Mouse (Mus musculus) heart, embryonic 10.5 days (tissue): ENCODE data around the gene Cxcr2. TPM values are rescaled to one million over a fixed set of nuclear protein-coding genes. Genes with fewer than 3 reads are reported as not detected.

Source experiments
- DNase-seq: peaks from one replicate; pipeline ENCODE4 v3.0.0-alpha.2; 2017; ENCODE audit warnings: low spot score
- H3K27ac ChIP-seq: fragments of 300-500 bp; sonication (generic); 2 replicates; pipeline ENCODE4 v1.5.1; 2016; ENCODE audit warnings: mild to moderate bottlenecking
- H3K27me3 ChIP-seq: fragments of 300-500 bp; sonication (generic); 2 replicates; pipeline ENCODE4 v1.6.1; 2016; ENCODE audit warnings: mild to moderate bottlenecking; ENCODE audit not compliant: poor library complexity, insufficient read depth, severe bottlenecking
- H3K36me3 ChIP-seq: fragments of 300-500 bp; sonication (generic); 2 replicates; pipeline ENCODE4 v1.6.1; 2016; ENCODE audit warnings: mild to moderate bottlenecking, moderate library complexity
- H3K4me1 ChIP-seq: fragments of 300-500 bp; sonication (generic); 2 replicates; pipeline ENCODE4 v1.6.1; 2016; ENCODE audit warnings: mild to moderate bottlenecking
- H3K4me3 ChIP-seq: fragments of 300-500 bp; sonication (generic); 2 replicates; pipeline ENCODE4 v1.5.1; 2016; ENCODE audit warnings: mild to moderate bottlenecking, moderate library complexity
- H3K9me3 ChIP-seq: fragments of 300-500 bp; sonication (generic); 2 replicates; pipeline ENCODE4 v1.6.1; 2016; ENCODE audit warnings: mild to moderate bottlenecking, moderate library complexity
- WGBS: fragments of 180-500 bp; shearing (Covaris S2); methylation state at CpG from one replicate; pipeline ENCODE4 v1.1.7; 2016; 5-methylcytosine and 5-hydroxymethylcytosine counted together
- polyA plus RNA-seq: library from polyadenylated mRNA; unstranded; fragments of >200 nt; fragmentation: Nextera tagmentation; extraction: Ambion mirVana; gene quantifications from 2 replicates; pipeline ENCODE4 v1.2.1, GENCODE M21; 2016

The Cxcr2 gene
- 0.09 and 0.20 TPM in 2 replicates for polyA plus RNA-seq

DNA sequence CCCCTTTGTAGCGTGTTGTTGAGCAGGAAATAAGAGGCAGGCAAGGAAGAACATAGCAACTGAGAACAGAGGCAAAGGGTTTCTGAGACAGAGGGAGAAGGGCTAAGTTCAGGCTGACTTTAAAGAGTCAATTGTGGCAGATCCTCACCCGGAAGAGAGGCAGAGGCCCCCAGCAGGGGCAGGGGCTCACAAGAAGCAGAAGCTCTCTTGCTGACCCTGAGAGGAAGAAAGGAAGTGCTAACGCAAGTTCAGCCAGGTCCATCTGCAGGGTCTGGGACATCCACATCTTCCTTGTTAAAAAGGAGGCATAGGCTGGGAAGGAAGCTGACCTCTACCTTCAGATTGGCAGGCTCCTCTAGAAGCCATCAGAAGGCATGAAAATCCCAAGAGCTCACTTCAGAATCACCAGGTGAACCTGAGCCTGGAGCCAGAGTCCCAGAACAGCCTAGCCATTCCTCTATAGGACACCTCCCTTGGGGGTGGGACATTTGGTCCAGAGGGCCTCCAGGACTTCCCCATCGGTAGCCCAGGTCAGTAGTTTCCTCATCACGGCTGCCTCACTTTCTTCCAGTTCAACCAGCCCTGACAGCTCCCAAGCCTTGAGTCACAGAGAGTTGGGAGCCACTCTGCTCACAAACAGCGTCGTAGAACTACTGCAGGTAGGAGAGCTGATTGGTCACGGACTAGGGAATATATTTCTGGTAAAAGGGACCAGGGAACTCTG, at the start of gene Cxcr2:
Cxcr2 (plus strand) TSS at position 529 of the 724 bp plus-strand sequence.
- H3K4me1 ChIP-seq: peaks cover 39% of the 10 kb centered on the region
- H3K4me3 ChIP-seq: no peak within 1 kb of the TSS
- no peaks in the 10 kb centered on the region for H3K36me3 ChIP-seq
- H3K27ac ChIP-seq: no peak within 1 kb of the TSS
- peak; percentile 46 for DNase-seq
- no peaks in the 10 kb centered on the region for H3K9me3 ChIP-seq
- no peaks in the 10 kb centered on the region for H3K27me3 ChIP-seq
- WGBS: 63% methylated on average over 8 of the region's 8 CpGs

DNA sequence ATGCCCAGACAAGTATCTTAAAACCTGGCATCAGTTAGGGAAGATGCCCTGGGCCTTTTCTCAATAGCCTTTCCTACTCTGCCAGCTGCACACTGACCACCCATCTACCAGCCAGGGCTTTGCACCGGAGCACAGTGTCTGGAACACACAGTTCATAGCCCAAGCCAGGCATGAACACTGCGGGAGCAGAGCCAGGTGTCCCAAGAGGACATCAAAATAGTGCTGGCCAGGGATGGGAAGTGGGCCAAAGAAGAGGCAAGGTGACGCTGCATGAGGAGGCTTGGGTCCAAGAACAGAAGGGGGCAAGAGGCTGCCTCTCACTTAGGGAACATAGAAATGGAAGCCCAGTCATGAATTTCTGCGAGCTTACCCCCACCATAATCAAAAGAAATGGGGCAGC, 48.1 kb upstream of the Cxcr2 start:
- no peak overlapping the region for H3K27ac ChIP-seq
- 86% methylated on average over 4 of the region's 4 CpGs for WGBS
- H3K36me3 ChIP-seq: no peaks in the 10 kb centered on the region
- peaks cover 71% of the 10 kb centered on the region for H3K27me3 ChIP-seq
- H3K9me3 ChIP-seq: no peaks in the 10 kb centered on the region
- DNase-seq: no peak
- H3K4me1 ChIP-seq: peaks cover 41% of the 10 kb centered on the region
- H3K4me3 ChIP-seq: no peak overlapping the region

DNA sequence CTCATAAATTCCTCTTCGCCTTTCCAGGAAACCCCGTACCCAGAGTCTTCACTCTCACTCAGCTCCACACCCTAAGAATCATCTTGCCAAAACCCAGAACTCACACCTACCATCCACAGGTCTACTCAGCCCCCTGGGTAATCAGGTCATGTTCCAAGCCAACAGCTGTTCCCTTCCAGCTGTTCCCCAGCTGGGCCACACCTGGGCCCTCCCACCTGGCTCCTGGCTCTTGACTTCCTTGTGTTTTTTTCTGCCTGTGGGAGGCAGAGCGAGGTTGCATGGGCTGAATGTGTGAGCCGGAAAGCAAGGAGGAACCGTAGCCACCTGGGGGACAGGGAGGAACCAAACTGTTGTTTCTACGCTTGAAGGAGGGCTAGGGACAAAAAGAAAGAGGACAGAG, 47.6 kb upstream of the Cxcr2 start:
- Histone ChIP-seq H3K4me1 (peaks cover 46% of the 10 kb centered on the region), H3K4me3 (no peak overlapping the region), H3K27ac (no peak overlapping the region), H3K36me3 (no peaks in the 10 kb centered on the region), H3K27me3 (peaks cover 70% of the 10 kb centered on the region), H3K9me3 (no peaks in the 10 kb centered on the region)
- DNase-seq: no peak
- WGBS: 51% methylated on average over 6 of the region's 6 CpGs

DNA sequence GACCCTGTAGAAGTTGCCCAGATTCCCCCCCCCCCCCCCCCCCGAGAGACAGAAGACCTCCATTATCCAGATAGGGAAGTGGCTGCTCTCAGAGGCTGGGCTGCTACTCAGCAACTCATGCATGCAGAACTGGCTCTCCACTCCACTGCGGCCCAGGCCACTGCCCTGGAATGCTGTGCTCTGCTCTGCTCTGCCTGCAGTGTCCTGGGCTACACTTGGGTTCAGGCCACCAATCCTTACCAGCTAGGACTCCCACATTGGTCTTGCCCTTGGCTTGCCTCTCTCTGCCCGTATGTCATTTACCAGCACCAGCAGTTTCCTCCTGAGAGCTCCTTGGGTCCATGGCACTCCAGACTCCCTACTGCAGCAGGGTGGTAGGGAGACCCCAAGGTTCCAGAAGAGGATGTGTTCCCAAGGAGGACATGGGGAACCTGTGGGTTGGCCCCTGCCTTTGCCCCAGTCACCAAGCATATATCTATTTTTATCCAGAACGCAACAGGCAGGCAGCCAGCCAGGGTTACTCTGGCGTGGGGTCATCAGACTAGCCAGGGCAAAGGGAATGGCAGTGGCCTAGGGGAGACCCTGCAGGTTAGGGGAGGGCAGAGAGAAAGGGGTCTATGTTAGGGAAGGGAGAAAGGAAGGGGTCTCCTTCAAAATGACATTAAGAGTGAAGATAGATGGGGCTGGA, 45.7 kb upstream of the Cxcr2 start:
- Histone ChIP-seq H3K9me3 (no peaks in the 10 kb centered on the region), H3K4me1 (peaks cover 44% of the 10 kb centered on the region), H3K27me3 (peaks cover 68% of the 10 kb centered on the region), H3K36me3 (no peaks in the 10 kb centered on the region), H3K4me3 (no peak overlapping the region), H3K27ac (no peak overlapping the region)
- DNase-seq: no peak
- 62% methylated on average over 5 of the region's 5 CpGs for WGBS

DNA sequence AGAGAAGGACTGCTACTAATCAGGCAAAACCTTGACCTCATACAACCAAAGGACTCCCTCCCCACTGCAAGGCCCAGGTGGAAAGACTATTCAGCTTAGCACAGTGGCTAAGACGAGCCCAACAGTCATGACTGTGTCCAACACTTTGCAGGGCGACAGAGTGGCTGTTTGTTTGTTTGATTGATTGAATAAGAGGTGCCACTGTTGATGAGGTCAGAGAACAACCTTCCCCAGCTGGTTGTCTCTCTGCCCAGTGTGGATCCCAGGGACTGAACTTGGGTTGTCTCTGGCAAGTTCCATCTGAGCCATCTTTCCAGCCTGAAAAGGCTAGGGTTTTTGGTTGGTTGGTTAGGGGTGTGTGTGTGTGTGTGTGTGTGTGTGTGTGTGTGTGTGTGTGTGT, 44.1 kb upstream of the Cxcr2 start:
- H3K27ac ChIP-seq: no peak overlapping the region
- no peak overlapping the region for H3K4me3 ChIP-seq
- peaks cover 65% of the 10 kb centered on the region for H3K27me3 ChIP-seq
- DNase-seq: no peak
- H3K36me3 ChIP-seq: no peaks in the 10 kb centered on the region
- H3K9me3 ChIP-seq: no peaks in the 10 kb centered on the region
- 49% methylated on average over 2 of the region's 2 CpGs for WGBS
- H3K4me1 ChIP-seq: peaks cover 28% of the 10 kb centered on the region

DNA sequence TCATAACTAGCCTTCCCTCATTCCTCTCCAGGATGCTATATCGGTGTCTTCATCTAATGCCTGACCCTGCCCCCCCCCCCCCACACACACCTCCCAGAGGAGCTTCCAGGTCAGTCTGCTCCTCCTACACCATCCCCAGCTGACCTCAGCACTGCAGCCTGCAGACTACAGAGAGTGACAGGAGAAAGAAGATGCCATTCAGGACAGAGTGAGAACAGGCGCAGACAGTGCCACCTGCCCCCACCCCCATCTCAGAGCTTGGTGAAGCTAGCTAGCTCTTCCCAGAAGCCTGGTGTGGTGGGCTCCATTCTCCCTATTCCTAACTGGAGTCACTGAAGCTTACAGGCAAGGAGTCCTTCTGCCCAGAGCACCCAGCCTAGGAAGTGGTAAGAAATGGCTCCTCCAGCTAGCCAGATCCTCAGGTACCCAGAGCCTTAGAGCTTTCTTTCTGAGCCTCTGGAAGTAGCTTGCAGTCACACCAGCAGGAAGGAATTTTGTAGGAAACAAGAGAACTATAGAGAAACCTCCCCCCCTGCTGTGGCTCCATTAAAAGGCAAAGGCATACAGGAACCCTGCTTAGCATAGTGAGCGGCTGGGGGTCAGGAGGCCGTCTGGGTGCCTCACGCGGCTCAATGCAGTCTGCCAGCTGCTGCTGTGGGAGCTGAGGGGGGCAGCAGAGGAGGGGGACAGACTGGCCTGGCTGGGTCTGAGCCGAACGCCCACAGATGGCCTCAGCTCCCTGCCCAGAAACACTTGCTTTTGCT, 42.7 kb upstream of the Cxcr2 start:
- H3K9me3 ChIP-seq: no peaks in the 10 kb centered on the region
- WGBS: 15% methylated on average over 8 of the region's 8 CpGs
- H3K4me3 ChIP-seq: no peak overlapping the region
- H3K36me3 ChIP-seq: no peaks in the 10 kb centered on the region
- peak overlapping the region; percentile 62 for H3K27ac ChIP-seq
- peaks cover 25% of the 10 kb centered on the region for H3K4me1 ChIP-seq
- DNase-seq: no peak
- peaks cover 60% of the 10 kb centered on the region for H3K27me3 ChIP-seq

DNA sequence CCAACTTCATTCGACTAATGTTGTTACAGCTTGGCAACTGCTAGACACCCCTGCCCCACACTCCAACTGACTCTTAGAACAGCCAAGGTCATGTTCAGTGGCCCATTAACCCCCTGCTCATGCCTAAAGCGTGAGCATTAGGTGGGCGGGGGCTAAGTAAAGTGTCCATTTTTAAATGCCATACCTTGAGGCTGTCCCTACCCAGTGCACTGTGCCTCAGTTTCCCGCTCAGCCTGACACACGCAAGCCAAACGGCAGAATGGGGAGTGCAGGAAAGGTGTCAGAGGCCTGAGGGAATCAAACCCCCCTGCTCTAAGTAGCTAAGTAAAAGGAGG, 42.1 kb upstream of the Cxcr2 start:
- H3K27ac ChIP-seq: peak overlapping the region; percentile 62

DNA sequence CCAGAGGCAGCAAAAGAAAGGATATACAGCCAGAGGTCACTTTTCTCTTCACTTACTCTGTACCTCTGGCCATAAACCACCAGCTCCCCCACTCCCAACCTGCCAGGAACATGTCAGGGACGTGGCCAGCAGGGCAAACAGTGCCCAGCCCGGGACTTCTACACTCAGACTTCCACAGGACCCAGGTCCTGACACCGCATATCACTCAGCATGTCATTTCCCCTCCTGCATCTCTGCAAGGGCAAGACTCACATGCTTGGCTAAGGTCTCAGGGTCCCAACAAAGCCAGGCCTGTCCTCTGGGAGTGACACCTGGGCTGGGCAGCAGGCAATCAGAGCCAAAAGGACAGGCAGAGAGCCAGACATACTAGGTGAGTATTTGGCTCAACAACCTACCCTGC, 40.7 kb upstream of the Cxcr2 start:
- WGBS: 47% methylated on average over 3 of the region's 3 CpGs

More for the DNA sequence above, 42.1 kb upstream of the Cxcr2 start:
- H3K9me3 ChIP-seq: no peaks in the 10 kb centered on the region
- no peak for DNase-seq
- WGBS: 34% methylated on average over 6 of the region's 6 CpGs
- H3K4me3 ChIP-seq: no peak overlapping the region
- peaks cover 55% of the 10 kb centered on the region for H3K27me3 ChIP-seq
- peaks cover 25% of the 10 kb centered on the region for H3K4me1 ChIP-seq
- H3K36me3 ChIP-seq: no peaks in the 10 kb centered on the region

DNA sequence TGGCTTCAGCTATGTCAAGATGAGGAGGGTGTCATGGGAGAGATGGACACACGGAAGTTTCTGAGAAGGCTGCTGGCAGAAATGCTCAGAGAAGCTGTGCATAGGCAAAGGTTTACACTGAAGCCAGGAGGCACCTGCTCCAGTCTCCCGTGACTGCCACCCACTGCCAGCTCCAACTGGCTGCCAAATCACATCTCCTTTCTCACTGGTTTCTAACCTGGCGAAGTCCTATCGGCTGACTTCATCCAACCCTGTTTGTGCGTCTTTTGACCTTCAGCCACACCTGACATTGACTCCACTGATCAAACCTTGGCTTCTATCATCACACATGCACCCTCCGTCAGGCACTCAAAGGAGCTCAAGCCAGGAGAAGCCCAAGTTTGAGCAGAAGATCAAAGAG, 35.9 kb upstream of the Cxcr2 start:
- Histone ChIP-seq H3K4me3 (no peak overlapping the region), H3K36me3 (no peaks in the 10 kb centered on the region), H3K27me3 (peaks cover 56% of the 10 kb centered on the region), H3K4me1 (peaks cover 12% of the 10 kb centered on the region), H3K9me3 (no peaks in the 10 kb centered on the region), H3K27ac (no peak overlapping the region)
- DNase-seq: no peak
- whole genome bisulfite sequencing: 77% methylated on average over 6 of the region's 6 CpGs

More for the DNA sequence above, 40.7 kb upstream of the Cxcr2 start:
- no peaks in the 10 kb centered on the region for H3K9me3 ChIP-seq
- H3K27me3 ChIP-seq: peaks cover 49% of the 10 kb centered on the region
- H3K4me3 ChIP-seq: no peak overlapping the region
- DNase-seq: no peak
- no peaks in the 10 kb centered on the region for H3K36me3 ChIP-seq
- peaks cover 19% of the 10 kb centered on the region for H3K4me1 ChIP-seq
- H3K27ac ChIP-seq: no peak overlapping the region

DNA sequence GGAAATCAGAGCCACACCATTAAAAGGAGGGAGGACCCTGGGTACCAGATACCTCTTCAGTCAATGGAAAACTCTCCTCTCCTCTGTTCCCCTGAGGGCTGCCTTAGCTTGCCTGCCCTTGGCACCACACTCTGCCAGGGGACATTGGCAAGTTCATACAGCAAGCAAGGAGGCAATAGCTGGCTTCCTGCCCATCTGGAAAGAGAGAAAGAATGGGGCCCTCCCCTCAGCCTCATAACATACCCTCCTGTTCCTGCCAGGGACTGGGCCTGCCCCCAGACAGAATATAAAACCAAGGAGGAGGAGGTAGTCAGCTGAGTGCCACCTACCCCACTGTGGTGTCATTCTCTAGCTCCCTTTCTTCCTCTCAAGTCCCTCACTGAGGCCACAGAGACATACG, 34.7 kb upstream of the Cxcr2 start:
- Histone ChIP-seq H3K36me3 (no peaks in the 10 kb centered on the region), H3K4me3 (no peak overlapping the region), H3K4me1 (peaks cover 17% of the 10 kb centered on the region), H3K27me3 (peaks cover 58% of the 10 kb centered on the region), H3K9me3 (no peaks in the 10 kb centered on the region), H3K27ac (no peak overlapping the region)
- WGBS: 74% methylated on average over 1 of the region's 1 CpGs
- DNase-seq: no peak

DNA sequence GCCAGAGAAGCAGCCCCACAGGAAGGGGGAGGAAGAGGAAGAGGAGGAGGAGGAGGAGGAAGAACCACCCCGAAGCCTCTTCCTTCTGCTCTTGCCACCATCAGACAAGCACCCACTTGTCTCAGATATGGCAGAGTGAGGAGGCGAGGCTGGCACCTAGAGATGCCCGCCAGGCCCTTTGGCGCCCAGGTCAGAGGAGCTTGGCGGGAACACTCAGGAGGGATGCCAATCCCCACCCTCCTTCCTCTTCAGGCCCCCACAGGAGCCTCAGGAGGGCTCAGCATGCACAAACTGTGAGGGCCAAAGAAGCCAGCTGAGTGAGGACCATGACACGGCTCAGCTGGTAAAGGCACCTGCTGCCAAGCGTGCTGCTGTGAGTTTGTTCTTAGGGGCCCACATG, 32.7 kb upstream of the Cxcr2 start:
- 88% methylated on average over 7 of the region's 7 CpGs for WGBS
- peaks cover 27% of the 10 kb centered on the region for H3K4me1 ChIP-seq

DNA sequence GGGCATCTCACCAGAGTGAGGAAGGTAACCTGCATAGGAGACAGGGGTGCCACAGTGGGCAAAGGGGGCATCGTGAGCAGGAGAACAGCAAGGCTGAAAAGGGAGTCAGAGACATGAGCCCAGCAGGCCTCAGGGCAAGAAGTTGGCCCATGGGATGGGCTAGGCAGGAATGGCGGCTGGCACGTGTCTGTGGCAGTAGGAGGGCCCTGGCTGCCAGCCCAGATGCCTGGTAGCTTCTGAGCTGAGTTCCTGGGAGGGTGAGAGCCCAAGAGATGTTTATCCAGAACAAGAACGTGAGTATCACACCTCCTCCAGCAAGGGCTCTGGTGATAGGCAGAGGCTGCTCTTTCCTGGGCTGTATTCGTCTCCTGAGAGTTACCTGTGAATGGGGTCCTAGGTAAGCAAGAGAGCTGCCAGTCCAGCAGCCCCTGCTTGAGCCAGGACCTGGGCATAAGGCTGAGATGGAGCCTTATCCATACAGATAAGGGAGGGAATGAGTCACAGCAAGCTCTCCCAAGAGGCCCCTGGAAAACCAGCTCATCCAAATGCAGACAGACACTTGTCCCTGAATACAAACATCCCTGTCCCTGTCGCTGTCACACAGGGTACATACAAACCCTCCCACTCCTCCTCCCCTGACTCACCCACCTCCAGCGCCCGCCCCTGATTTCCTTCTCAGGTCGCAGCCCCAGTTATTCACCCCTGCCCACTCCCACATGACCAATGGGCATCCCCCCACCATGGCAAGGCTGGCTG, 31.8 kb upstream of the Cxcr2 start:
- H3K4me3 ChIP-seq: no peak overlapping the region
- 44% methylated on average over 9 of the region's 9 CpGs for WGBS
- peaks cover 27% of the 10 kb centered on the region for H3K4me1 ChIP-seq
- H3K36me3 ChIP-seq: no peaks in the 10 kb centered on the region
- no peaks in the 10 kb centered on the region for H3K9me3 ChIP-seq
- H3K27me3 ChIP-seq: peaks cover 71% of the 10 kb centered on the region
- no peak overlapping the region for H3K27ac ChIP-seq
- DNase-seq: no peak

More for the DNA sequence above, 32.7 kb upstream of the Cxcr2 start:
- Histone ChIP-seq H3K36me3 (no peaks in the 10 kb centered on the region), H3K9me3 (no peaks in the 10 kb centered on the region), H3K27ac (no peak overlapping the region), H3K27me3 (peaks cover 68% of the 10 kb centered on the region), H3K4me3 (no peak overlapping the region)
- DNase-seq: no peak
